Mouse (Mus musculus) kidney, adult 9 months (tissue): ENCODE measurements around the gene Myo1b.
A peak's percentile ranks its signal among the peaks of the same experiment; 100 is the strongest.

Source experiments
- DNase-seq: peaks from one replicate; pipeline ENCODE4 v3.0.0; 2022

Gene Myo1b

GRCm38 (mm10) chr1:51845264-51846036 is 70.4 kb downstream of the Myo1b start:
- DNase-seq = no peak

- DNase-seq = no peak
Measured at GRCm38 (mm10) chr1:51837845-51838623, 77.8 kb downstream of the Myo1b start.

GRCm38 (mm10) chr1:51837311-51837710 is 78.6 kb downstream of the Myo1b start:
- no peak for DNase-seq

- no peak for DNase-seq
Measured at GRCm38 (mm10) chr1:51835795-51836194, 80.1 kb downstream of the Myo1b start.

GRCm38 (mm10) chr1:51834072-51834471 is 81.8 kb downstream of the Myo1b start:
- DNase-seq = no peak

GRCm38 (mm10) chr1:51829353-51829752 is 86.5 kb downstream of the Myo1b start:
- no peak for DNase-seq

- no peak for DNase-seq
Measured at GRCm38 (mm10) chr1:51822531-51822930, 93.3 kb downstream of the Myo1b start.

- peak; percentile 22 for DNase-seq
Measured at GRCm38 (mm10) chr1:51821701-51822495, 94.0 kb downstream of the Myo1b start.

- no peak for DNase-seq
Measured at GRCm38 (mm10) chr1:51820520-51820919, 95.4 kb downstream of the Myo1b start.

GRCm38 (mm10) chr1:51820013-51820441 is 95.8 kb downstream of the Myo1b start:
- DNase-seq = no peak

GRCm38 (mm10) chr1:51815636-51816035 is 100.2 kb downstream of the Myo1b start:
- no peak for DNase-seq

GRCm38 (mm10) chr1:51814854-51815630 is 100.8 kb downstream of the Myo1b start:
- no peak for DNase-seq

- no peak for DNase-seq
Measured at GRCm38 (mm10) chr1:51808847-51809246, 107.0 kb downstream of the Myo1b start.

GRCm38 (mm10) chr1:51808228-51808627 is 107.6 kb downstream of the Myo1b start:
- no peak for DNase-seq

- no peak for DNase-seq
Measured at GRCm38 (mm10) chr1:51805040-51805610, 110.7 kb downstream of the Myo1b start.

GRCm38 (mm10) chr1:51804296-51805039 is 111.4 kb downstream of the Myo1b start:
- DNase-seq = no peak

GRCm38 (mm10) chr1:51798011-51798471 is 117.8 kb downstream of the Myo1b start:
- no peak for DNase-seq

- no peak for DNase-seq
Measured at GRCm38 (mm10) chr1:51795586-51796309, 120.1 kb downstream of the Myo1b start.

- DNase-seq = peak; percentile 13
Measured at GRCm38 (mm10) chr1:51789269-51789668, 126.6 kb downstream of the Myo1b start.

GRCm38 (mm10) chr1:51782091-51782490 is 133.8 kb downstream of the Myo1b start:
- DNase-seq = no peak
